Mouse (Mus musculus): ENCODE data around the gene Sectm1a. TPM values are rescaled to one million over a fixed set of nuclear protein-coding genes. Genes with fewer than 3 reads are reported as not detected.

Sectm1a gene
- polyA plus RNA-seq, 1 experiment from 2014 or later = not detected

DNA sequence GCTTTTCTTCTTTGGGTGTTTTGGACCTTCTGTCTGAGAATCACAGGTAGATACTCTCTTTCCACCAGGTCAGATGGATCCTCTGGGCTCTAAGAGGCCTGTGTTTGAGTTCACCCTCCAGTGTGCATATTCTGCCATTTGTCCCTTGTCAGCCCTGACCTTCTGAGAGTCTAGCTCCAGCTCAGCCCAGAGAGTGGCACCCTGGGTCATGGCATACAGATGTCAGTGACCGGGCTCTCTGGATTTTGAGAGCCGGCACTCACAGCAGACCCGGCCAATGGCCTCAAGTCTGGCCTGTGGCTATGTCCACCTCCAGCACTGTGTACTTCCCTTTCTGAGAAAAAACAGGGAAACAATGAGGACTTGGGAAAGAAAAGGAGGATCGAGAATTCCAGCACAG is 21.5 kb downstream of the Sectm1a start:
- DNase-seq (ENCODE audit: low spot score) = no peak
- Histone ChIP-seq H3K27ac (ENCODE audit: low read depth, low read length) (no peak overlapping the region), H3K9ac (ENCODE audit: low read length) (no peak overlapping the region), H3K36me3 (ENCODE audit: control insufficient read depth, insufficient read depth, low read length) (no peaks in the 10 kb centered on the region), H3K4me3 (ENCODE audit: low read depth, low read length) (no peak overlapping the region), H3K9me3 (ENCODE audit: control insufficient read depth, low read length) (no peaks in the 10 kb centered on the region), H3K4me2 (ENCODE audit: low read depth) (no peak overlapping the region), H3K27me3 (ENCODE audit: control insufficient read depth, insufficient read depth, low read length) (no peaks in the 10 kb centered on the region), H3K4me1 (ENCODE audit: control insufficient read depth, insufficient read depth, low read length) (no peaks in the 10 kb centered on the region)
- no peak for ATAC-seq (ENCODE audit: insufficient read depth, low FRiP score, low TSS enrichment)
- WGBS = 93% methylated on average over 4 of the region's 4 CpGs

DNA sequence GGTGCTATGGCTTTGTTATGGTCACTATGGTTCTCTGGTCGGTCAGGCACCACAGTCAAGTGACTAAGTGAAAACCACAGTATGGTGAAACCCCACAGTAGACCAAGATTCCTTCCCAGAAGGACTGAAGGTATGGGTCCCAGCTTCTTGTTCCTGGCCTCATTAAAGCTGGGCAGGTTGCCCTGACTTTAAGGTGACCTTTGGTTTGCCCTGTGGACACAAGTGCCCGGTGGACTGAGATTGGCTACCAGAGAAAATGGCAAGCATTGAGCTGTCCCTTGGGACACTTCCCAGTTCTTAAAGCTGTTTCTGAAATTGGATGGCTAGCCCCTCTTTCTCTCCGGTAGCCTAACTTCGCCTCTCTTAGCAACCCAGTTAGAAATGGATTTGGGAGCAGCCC is 22.1 kb downstream of the Sectm1a start:
- ATAC-seq (ENCODE audit: insufficient read depth, low FRiP score, low TSS enrichment) (no peak), DNase-seq (ENCODE audit: low spot score) (no peak)
- Histone ChIP-seq H3K27ac (ENCODE audit: low read depth, low read length) (no peak overlapping the region), H3K36me3 (ENCODE audit: control insufficient read depth, insufficient read depth, low read length) (no peaks in the 10 kb centered on the region), H3K27me3 (ENCODE audit: control insufficient read depth, insufficient read depth, low read length) (no peaks in the 10 kb centered on the region), H3K4me2 (ENCODE audit: low read depth) (no peak overlapping the region), H3K9ac (ENCODE audit: low read length) (no peak overlapping the region), H3K4me3 (ENCODE audit: low read depth, low read length) (no peak overlapping the region), H3K9me3 (ENCODE audit: control insufficient read depth, low read length) (no peaks in the 10 kb centered on the region), H3K4me1 (ENCODE audit: control insufficient read depth, insufficient read depth, low read length) (no peaks in the 10 kb centered on the region)
- WGBS = 90% methylated on average over 4 of the region's 4 CpGs

DNA sequence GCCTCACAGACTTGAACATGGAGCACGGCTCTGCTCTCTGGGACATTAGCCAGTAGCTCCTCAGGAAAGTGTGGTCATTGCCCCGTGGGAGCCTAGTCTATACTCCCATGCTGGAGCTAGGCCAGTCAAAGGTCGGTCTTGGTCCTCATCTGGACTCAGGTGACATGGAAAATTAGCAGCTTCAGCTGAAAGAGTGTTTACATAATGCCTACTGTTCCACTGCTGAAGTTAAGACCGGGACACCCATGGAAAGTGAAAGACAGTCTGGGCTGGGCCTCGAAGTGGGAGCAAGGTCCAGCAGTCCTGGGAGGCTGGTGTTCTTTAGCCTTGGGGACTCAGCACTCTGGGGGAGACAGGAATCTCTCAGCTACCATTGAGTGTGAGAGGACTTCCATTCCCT is 22.9 kb downstream of the Sectm1a start:
- ATAC-seq (ENCODE audit: insufficient read depth, low FRiP score, low TSS enrichment) (no peak), DNase-seq (ENCODE audit: low spot score) (no peak)
- Histone ChIP-seq H3K4me1 (ENCODE audit: control insufficient read depth, insufficient read depth, low read length) (no peaks in the 10 kb centered on the region), H3K9ac (ENCODE audit: low read length) (no peak overlapping the region), H3K27ac (ENCODE audit: low read depth, low read length) (no peak overlapping the region), H3K9me3 (ENCODE audit: control insufficient read depth, low read length) (no peaks in the 10 kb centered on the region), H3K4me2 (ENCODE audit: low read depth) (no peak overlapping the region), H3K27me3 (ENCODE audit: control insufficient read depth, insufficient read depth, low read length) (no peaks in the 10 kb centered on the region), H3K36me3 (ENCODE audit: control insufficient read depth, insufficient read depth, low read length) (no peaks in the 10 kb centered on the region), H3K4me3 (ENCODE audit: low read depth, low read length) (no peak overlapping the region)
- 79% methylated on average over 5 of the region's 5 CpGs for WGBS

DNA sequence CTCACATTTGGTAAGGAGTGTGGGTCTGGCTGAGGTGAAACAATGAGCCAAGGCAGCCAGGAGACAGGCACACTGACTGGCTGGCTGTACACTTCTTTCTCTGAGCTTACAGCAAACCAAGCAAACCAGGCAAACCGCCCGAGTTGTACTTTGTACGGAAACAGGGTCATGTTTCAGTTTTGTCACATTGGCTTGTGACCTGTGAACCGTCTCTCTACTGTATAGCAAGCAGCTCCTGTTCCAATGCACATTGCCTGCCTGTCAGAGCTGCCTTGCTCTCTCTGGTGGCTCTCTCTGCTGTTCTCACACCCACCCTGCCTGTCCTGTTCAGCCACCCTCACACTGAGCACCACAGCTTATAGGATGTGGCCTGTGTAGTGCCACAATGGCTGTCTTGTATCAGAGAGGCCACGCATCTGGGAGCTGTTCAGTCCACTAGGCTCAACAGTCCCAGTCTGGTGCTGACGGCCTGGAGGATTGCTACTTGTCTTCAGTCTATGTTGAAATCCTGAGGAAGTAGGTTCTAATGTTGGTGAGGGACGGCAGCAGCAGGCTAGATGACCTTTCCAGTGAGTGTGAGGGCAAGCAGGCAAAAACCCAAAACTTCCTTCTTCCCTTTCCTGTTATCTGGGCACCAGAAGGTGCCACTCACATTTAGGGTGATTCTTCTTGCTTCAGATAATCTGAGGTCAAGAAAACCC is 24.3 kb downstream of the Sectm1a start:
- no peak overlapping the region for H3K4me3 ChIP-seq (ENCODE audit: low read depth, low read length)
- H3K36me3 ChIP-seq (ENCODE audit: control insufficient read depth, insufficient read depth, low read length) = no peaks in the 10 kb centered on the region
- H3K9me3 ChIP-seq (ENCODE audit: control insufficient read depth, low read length) = no peaks in the 10 kb centered on the region
- H3K27me3 ChIP-seq (ENCODE audit: control insufficient read depth, insufficient read depth, low read length) = no peaks in the 10 kb centered on the region
- H3K9ac ChIP-seq (ENCODE audit: low read length) = no peak overlapping the region; the same call in 1 of the 2 replicates
- DNase-seq (ENCODE audit: low spot score) (no peak), ATAC-seq (ENCODE audit: insufficient read depth, low FRiP score, low TSS enrichment) (no peak)
- H3K27ac ChIP-seq (ENCODE audit: low read depth, low read length) = no peak overlapping the region
- no peaks in the 10 kb centered on the region for H3K4me1 ChIP-seq (ENCODE audit: control insufficient read depth, insufficient read depth, low read length)
- 74% methylated on average over 7 of the region's 7 CpGs for WGBS
- no peak overlapping the region for H3K4me2 ChIP-seq (ENCODE audit: low read depth)

DNA sequence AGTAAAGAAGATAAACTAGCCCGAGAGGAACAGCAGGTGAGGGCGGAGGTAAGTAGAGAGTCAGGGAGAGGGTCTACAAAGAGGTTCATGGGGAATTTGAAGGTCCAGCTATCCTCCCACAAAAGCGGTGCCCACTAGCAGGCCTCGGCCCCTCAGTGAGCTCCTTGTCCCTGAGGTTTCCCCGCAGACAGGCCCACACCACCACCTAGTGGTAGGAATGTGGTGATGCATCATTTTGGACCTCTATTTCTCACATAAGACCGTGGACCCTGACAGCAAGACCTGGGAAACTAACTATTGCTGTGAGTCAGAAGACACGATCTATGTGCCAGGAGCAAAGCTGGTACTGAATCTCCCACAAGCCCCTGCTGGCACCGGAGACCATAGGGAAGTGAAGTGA is 27.5 kb downstream of the Sectm1a start:
- Histone ChIP-seq H3K9ac (ENCODE audit: low read length) (no peak overlapping the region), H3K27ac (ENCODE audit: low read depth, low read length) (no peak overlapping the region), H3K4me2 (ENCODE audit: low read depth) (no peak overlapping the region), H3K9me3 (ENCODE audit: control insufficient read depth, low read length) (no peaks in the 10 kb centered on the region), H3K27me3 (ENCODE audit: control insufficient read depth, insufficient read depth, low read length) (no peaks in the 10 kb centered on the region), H3K36me3 (ENCODE audit: control insufficient read depth, insufficient read depth, low read length) (no peaks in the 10 kb centered on the region), H3K4me1 (ENCODE audit: control insufficient read depth, insufficient read depth, low read length) (no peaks in the 10 kb centered on the region), H3K4me3 (ENCODE audit: low read depth, low read length) (no peak overlapping the region)
- WGBS = 15% methylated on average over 8 of the region's 8 CpGs
- ATAC-seq (ENCODE audit: insufficient read depth, low FRiP score, low TSS enrichment) = no peak
- peak; percentile 81 for DNase-seq (ENCODE audit: low spot score)

DNA sequence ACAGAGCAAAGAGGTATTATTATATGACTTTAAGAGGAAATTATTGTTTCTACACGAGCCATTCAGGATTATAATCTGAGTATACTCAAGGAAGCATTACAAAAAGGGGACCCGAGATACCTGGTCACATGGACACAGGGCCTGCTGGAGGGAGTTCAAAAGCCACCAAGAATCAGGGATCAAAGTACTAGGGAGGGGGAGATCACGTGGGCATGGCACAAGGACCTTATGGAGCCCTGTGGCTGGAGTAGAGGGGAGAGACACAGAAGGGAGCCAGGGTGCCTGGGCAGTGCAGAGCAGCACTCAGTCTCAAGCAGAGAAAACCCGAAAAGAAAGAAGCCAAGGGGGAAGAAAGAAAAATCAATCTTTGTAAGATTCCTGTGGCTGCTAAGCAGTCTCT is 28.6 kb downstream of the Sectm1a start:
- Histone ChIP-seq H3K9me3 (ENCODE audit: control insufficient read depth, low read length) (no peaks in the 10 kb centered on the region), H3K36me3 (ENCODE audit: control insufficient read depth, insufficient read depth, low read length) (no peaks in the 10 kb centered on the region), H3K27me3 (ENCODE audit: control insufficient read depth, insufficient read depth, low read length) (no peaks in the 10 kb centered on the region), H3K4me2 (ENCODE audit: low read depth) (no peak overlapping the region), H3K4me1 (ENCODE audit: control insufficient read depth, insufficient read depth, low read length) (no peaks in the 10 kb centered on the region), H3K27ac (ENCODE audit: low read depth, low read length) (no peak overlapping the region), H3K9ac (ENCODE audit: low read length) (no peak overlapping the region), H3K4me3 (ENCODE audit: low read depth, low read length) (no peak overlapping the region)
- 69% methylated on average over 4 of the region's 4 CpGs for WGBS
- no peak for DNase-seq (ENCODE audit: low spot score)
- ATAC-seq (ENCODE audit: insufficient read depth, low FRiP score, low TSS enrichment) = no peak

DNA sequence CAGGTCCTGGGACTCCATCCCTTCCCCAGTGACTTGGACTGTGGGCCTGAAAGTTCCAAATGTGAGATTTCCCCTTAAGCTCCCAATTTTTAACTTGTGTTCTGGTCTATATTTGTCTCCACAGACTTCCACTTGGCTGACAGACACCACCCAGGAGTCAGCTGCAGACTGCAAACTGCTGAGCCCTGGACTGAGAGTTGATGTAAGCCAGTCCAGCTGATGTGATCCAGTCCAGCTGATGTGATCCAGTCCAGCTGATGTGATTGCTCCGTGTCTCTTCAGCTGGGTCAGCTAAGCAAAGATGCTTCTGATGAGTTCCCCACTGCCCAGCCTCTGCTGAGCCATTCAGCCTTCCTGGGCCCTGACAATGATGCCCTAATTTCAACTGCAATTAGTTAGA is 29.2 kb downstream of the Sectm1a start:
- Histone ChIP-seq H3K4me2 (ENCODE audit: low read depth) (no peak overlapping the region), H3K36me3 (ENCODE audit: control insufficient read depth, insufficient read depth, low read length) (no peaks in the 10 kb centered on the region), H3K4me3 (ENCODE audit: low read depth, low read length) (no peak overlapping the region), H3K27me3 (ENCODE audit: control insufficient read depth, insufficient read depth, low read length) (no peaks in the 10 kb centered on the region), H3K9ac (ENCODE audit: low read length) (no peak overlapping the region), H3K4me1 (ENCODE audit: control insufficient read depth, insufficient read depth, low read length) (no peaks in the 10 kb centered on the region), H3K27ac (ENCODE audit: low read depth, low read length) (no peak overlapping the region), H3K9me3 (ENCODE audit: control insufficient read depth, low read length) (no peaks in the 10 kb centered on the region)
- no peak for ATAC-seq (ENCODE audit: insufficient read depth, low FRiP score, low TSS enrichment)
- DNase-seq (ENCODE audit: low spot score) = no peak
- WGBS = 65% methylated on average over 1 of the region's 1 CpGs

DNA sequence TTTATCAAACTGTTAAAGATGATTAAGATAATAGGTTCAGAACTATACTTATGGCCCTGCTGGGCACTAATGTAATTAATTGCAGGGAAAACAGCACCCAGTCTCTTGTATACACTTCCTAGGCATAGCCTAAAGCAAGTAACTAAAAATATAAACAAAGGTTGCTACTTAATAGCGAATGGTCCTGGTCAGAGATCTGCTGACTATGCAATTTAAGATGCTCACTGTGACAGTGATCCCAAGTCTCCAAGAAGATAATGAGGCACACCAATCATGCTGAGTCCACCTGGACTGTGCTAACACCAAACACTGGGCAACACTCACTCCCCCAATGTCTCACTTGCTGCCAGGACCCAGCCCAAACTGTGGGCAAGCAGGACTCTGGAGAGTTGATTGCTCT is 31.2 kb downstream of the Sectm1a start:
- ATAC-seq (ENCODE audit: insufficient read depth, low FRiP score, low TSS enrichment) (no peak), DNase-seq (ENCODE audit: low spot score) (no peak)
- H3K4me3 ChIP-seq (ENCODE audit: low read depth, low read length) = no peak overlapping the region
- H3K36me3 ChIP-seq (ENCODE audit: control insufficient read depth, insufficient read depth, low read length) = no peaks in the 10 kb centered on the region
- no peaks in the 10 kb centered on the region for H3K4me1 ChIP-seq (ENCODE audit: control insufficient read depth, insufficient read depth, low read length)
- no peaks in the 10 kb centered on the region for H3K27me3 ChIP-seq (ENCODE audit: control insufficient read depth, insufficient read depth, low read length)
- no peak overlapping the region for H3K9ac ChIP-seq (ENCODE audit: low read length)
- no peak overlapping the region for H3K27ac ChIP-seq (ENCODE audit: low read depth, low read length)
- WGBS = 71% methylated on average over 1 of the region's 1 CpGs
- no peak overlapping the region for H3K4me2 ChIP-seq (ENCODE audit: low read depth)
- H3K9me3 ChIP-seq (ENCODE audit: control insufficient read depth, low read length) = no peaks in the 10 kb centered on the region

DNA sequence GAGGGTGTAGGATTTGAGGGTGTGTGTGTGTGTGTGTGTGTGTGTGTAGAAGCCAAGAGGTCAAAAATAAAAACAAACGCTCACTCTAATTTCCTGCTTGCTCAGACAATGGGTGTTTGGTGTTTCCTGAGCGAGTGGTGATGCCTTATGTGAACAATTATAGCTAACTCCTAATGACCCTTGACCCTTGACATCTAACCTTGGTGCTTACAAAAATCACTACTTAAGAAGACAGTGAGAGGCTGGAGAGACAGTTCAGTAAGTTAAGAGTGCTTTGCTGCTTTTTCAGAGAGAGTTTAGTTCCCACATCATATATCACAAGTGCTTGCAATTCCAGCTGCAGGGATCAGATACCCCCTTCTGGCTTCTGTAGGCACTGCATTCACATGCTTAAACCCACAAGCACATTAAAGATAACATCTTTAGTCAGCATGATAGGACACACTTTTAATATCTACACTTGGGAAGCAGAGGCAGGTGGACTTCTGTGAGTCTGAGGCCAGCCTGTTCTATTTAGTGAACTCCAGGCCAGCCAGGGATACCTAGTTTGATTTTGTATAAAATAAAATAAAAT is 33.1 kb downstream of the Sectm1a start:
- H3K36me3 ChIP-seq (ENCODE audit: control insufficient read depth, insufficient read depth, low read length) = no peaks in the 10 kb centered on the region
- H3K4me2 ChIP-seq (ENCODE audit: low read depth) = no peak overlapping the region
- no peak for ATAC-seq (ENCODE audit: insufficient read depth, low FRiP score, low TSS enrichment)
- H3K27me3 ChIP-seq (ENCODE audit: control insufficient read depth, insufficient read depth, low read length) = no peaks in the 10 kb centered on the region
- H3K9ac ChIP-seq (ENCODE audit: low read length) = no peak overlapping the region
- H3K4me3 ChIP-seq (ENCODE audit: low read depth, low read length) = no peak overlapping the region
- no peak overlapping the region for H3K27ac ChIP-seq (ENCODE audit: low read depth, low read length)
- 60% methylated on average over 2 of the region's 2 CpGs for WGBS
- H3K4me1 ChIP-seq (ENCODE audit: control insufficient read depth, insufficient read depth, low read length) = no peaks in the 10 kb centered on the region
- H3K9me3 ChIP-seq (ENCODE audit: control insufficient read depth, low read length) = no peaks in the 10 kb centered on the region
- no peak for DNase-seq (ENCODE audit: low spot score)
